Mouse (Mus musculus) limb, embryonic 10.5 days (tissue): Measurements from ENCODE around the gene Foxc1. TPM values are rescaled to one million over a fixed set of nuclear protein-coding genes. Genes with fewer than 3 reads are reported as not detected.

ENCODE experiments used
- DNase-seq: peaks from one replicate; pipeline ENCODE4 v3.0.0-alpha.2; 2017; ENCODE audit warnings: low spot score
- H3K27ac ChIP-seq: fragments of 300-500 bp; sonication (generic); 2 replicates; pipeline ENCODE4 v1.5.1; 2016; ENCODE audit warnings: mild to moderate bottlenecking
- H3K27me3 ChIP-seq: fragments of 300-500 bp; sonication (generic); 2 replicates; pipeline ENCODE4 v1.6.1; 2016; ENCODE audit warnings: low read depth, mild to moderate bottlenecking; ENCODE audit not compliant: poor library complexity, severe bottlenecking
- H3K36me3 ChIP-seq: fragments of 300-500 bp; sonication (generic); 2 replicates; pipeline ENCODE4 v1.6.1; 2016; ENCODE audit warnings: mild to moderate bottlenecking, moderate library complexity
- H3K4me1 ChIP-seq: fragments of 300-500 bp; sonication (generic); 2 replicates; pipeline ENCODE4 v1.6.1; 2016
- H3K4me3 ChIP-seq: fragments of 300-500 bp; sonication (generic); 2 replicates; pipeline ENCODE4 v1.5.1; 2016; ENCODE audit warnings: mild to moderate bottlenecking, moderate library complexity
- H3K9me3 ChIP-seq: fragments of 300-500 bp; sonication (generic); replicated peaks from 2 replicates; pipeline ENCODE4 v1.6.1; 2016; ENCODE audit warnings: mild to moderate bottlenecking
- WGBS: fragments of 180-500 bp; shearing (Covaris S2); methylation state at CpG from one replicate; pipeline ENCODE4 v1.1.7; 2016; 5-methylcytosine and 5-hydroxymethylcytosine counted together
- polyA plus RNA-seq: library from polyadenylated mRNA; unstranded; fragments of >200 nt; fragmentation: Nextera tagmentation; extraction: Ambion mirVana; gene quantifications from 2 replicates; pipeline ENCODE4 v1.2.1, GENCODE M21; 2016

The Foxc1 gene
- polyA plus RNA-seq, 1 experiment from 2014 or later = 1.8 TPM

DNA sequence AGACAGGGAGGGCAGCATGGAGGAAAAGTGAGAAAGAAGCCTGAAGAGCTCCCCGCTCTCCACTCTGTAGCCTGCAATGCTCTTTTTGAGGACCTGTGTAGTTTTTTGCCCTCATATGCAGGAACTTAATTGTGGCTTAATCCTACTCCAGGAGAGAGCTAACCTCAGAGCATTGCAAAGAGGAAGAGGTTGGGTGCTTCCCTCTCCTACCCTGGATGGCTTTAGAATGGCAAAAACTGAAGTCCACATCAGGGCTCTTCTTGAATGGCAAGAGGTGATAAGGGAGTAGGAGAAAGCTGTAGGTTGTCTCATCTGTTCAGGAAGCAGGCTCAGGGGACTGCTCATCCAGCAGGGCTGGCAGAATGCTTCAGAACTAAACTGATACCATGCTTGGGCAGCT lies 18.7 kb downstream of the Foxc1 start:
- no peak overlapping the region for H3K27ac ChIP-seq
- no peaks in the 10 kb centered on the region for H3K9me3 ChIP-seq
- WGBS = 96% methylated on average over 1 of the region's 1 CpGs
- H3K36me3 ChIP-seq = no peaks in the 10 kb centered on the region
- no peak for DNase-seq
- H3K4me1 ChIP-seq = peaks cover 54% of the 10 kb centered on the region
- no peak overlapping the region for H3K4me3 ChIP-seq
- peaks cover 81% of the 10 kb centered on the region for H3K27me3 ChIP-seq

DNA sequence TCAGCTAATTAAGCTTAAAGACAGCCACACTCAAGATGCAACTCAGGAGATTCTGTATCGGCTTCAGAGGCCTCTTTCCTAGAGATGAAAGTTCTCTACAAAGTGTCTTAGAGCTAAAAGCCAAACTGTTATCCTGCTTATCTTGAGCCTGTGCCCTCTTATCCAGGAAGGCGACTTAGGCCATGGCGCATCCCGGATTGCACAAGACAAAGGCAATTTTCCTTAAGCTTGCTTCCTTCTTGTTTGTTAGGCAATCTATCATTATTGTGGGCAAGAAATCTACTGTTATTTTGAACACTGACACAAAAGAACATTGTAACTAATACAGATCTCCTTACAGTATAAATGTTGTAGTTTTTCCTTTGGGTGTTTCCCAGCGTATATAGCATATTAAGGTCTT lies 20.7 kb downstream of the Foxc1 start:
- Histone ChIP-seq H3K4me1 (peaks cover 40% of the 10 kb centered on the region), H3K9me3 (no peaks in the 10 kb centered on the region), H3K27me3 (peaks cover 85% of the 10 kb centered on the region), H3K27ac (no peak overlapping the region), H3K4me3 (no peak overlapping the region), H3K36me3 (no peaks in the 10 kb centered on the region)
- 80% methylated on average over 5 of the region's 5 CpGs for WGBS
- no peak for DNase-seq

DNA sequence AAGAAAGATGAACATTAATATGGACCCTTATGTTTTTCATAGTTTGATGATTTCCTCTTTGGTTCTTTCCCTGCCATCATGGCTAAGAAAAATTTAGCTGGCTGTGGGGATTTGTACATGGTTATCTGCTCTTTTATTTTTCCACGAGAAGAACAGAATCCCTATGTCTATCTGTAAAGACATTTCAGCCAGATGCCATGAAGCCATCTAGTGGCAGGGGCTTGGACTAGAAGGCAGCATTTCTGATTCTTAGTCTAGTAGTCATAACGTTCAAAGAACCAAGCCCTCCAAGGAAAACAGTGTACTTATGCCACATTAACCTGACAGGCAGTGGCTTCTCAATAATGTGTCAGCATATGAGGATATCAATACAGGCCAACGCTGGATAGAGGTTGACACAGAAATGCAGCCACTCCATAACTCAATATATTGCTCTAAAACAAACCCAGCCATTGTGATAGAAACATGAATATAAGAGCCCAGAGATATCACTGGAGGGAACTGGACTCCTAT lies 21.4 kb downstream of the Foxc1 start:
- peaks cover 32% of the 10 kb centered on the region for H3K4me1 ChIP-seq
- 69% methylated on average over 3 of the region's 3 CpGs for whole genome bisulfite sequencing
- no peak overlapping the region for H3K27ac ChIP-seq
- no peak for DNase-seq
- no peaks in the 10 kb centered on the region for H3K9me3 ChIP-seq
- peaks cover 85% of the 10 kb centered on the region for H3K27me3 ChIP-seq
- no peaks in the 10 kb centered on the region for H3K36me3 ChIP-seq
- H3K4me3 ChIP-seq = no peak overlapping the region

DNA sequence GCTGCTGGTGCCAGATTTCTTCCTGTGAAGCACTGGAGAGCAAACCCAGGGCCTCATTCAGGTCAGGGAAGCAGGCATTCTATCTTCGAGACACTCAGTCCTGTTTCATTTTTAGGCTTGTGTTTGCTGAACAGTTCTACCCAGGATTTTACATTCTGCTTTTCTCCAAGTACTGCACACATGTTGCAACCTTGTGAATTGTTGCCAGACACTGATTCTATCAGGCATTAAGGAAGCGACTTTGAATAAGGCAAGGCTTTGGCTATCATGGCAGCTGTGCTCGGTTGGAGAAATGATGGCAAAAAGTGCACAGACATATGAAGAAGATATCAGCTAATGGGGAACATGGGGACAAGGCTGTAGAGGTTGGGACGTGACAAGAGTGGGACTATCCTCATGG lies 22.0 kb downstream of the Foxc1 start:
- Histone ChIP-seq H3K9me3 (no peaks in the 10 kb centered on the region), H3K27me3 (peaks cover 90% of the 10 kb centered on the region), H3K36me3 (no peaks in the 10 kb centered on the region), H3K4me3 (no peak overlapping the region), H3K27ac (no peak overlapping the region), H3K4me1 (peaks cover 28% of the 10 kb centered on the region)
- 91% methylated on average over 4 of the region's 4 CpGs for WGBS
- no peak for DNase-seq

DNA sequence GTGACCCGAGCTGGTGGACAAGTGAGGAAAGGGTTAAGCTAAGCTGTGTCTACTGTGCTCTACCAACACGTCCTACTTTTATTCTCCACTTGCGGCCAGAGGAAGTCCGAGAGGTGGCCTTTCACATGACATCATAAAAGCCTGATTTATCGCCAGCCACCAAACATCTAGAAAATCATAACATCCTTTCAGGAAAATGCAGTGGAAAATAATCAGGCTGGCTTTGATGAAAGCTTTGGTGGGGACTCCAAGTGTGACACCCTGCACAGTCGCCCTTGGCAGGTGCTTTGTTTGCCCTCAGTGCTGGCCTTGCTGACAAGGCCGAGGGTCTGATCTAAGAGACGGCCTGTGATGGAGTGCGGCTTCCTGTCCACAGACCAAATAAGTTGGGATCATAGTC lies 23.9 kb downstream of the Foxc1 start:
- Histone ChIP-seq H3K4me3 (no peak overlapping the region), H3K4me1 (peaks cover 10% of the 10 kb centered on the region), H3K9me3 (no peaks in the 10 kb centered on the region), H3K27ac (no peak overlapping the region), H3K27me3 (peaks cover 93% of the 10 kb centered on the region), H3K36me3 (no peaks in the 10 kb centered on the region)
- 60% methylated on average over 9 of the region's 9 CpGs for WGBS
- DNase-seq = no peak

DNA sequence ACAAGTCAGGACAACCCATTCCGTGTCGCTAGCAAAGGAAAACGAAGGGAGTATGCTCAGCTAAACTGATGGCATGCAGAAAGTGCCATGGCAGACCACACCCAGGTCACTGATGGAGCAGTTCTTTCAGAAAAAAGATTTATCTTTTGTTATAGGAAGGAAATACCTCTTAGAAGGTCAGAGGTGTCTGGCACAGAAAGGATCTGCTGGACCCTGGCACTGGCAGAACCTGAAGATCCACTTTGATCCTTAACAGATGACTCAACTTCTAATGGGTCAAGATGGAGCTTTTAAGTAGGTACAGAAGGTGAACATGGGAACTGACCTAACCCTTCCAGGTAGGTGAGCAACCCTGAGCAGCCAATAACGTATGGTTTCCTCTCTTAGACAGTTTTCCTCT lies 29.4 kb downstream of the Foxc1 start:
- H3K27ac ChIP-seq = no peak overlapping the region
- H3K9me3 ChIP-seq = no peaks in the 10 kb centered on the region
- peaks cover 82% of the 10 kb centered on the region for H3K27me3 ChIP-seq
- DNase-seq = no peak
- H3K4me1 ChIP-seq = peaks cover 5% of the 10 kb centered on the region
- 87% methylated on average over 4 of the region's 4 CpGs for WGBS
- H3K4me3 ChIP-seq = no peak overlapping the region
- no peaks in the 10 kb centered on the region for H3K36me3 ChIP-seq

DNA sequence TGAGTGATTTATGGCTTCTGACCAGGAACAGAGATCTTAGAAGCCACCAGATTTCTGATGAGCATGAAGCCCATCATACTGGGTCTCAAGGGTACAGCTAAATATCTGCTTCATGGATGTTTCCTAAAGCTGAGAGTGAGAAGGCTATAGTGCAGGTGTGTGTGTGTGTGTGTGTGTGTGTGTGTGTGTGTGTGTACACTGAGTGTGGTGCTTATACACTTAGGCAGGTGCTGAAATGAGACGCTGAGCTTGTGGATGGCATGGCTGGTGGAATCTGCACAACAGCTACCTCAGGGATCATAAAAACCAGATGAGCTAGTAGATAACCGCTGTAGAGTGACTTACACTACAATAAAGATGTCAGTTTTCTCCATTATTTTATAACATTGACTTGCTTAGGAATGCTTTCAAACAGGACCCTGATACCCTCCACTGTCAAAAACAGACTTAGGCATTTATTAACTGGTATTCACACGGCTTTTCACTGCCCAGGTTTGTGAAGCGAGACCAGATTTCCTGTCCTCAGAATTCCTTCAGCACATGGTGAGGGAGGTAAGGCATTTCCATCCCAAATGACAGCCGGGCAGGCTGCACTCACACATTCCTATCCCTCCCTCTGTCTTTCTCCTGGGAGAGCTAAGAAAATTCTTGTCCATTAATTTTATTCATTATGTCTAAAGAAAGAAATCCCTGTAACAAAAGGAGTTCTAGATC lies 43.0 kb downstream of the Foxc1 start:
- no peak for DNase-seq
- no peak overlapping the region for H3K4me3 ChIP-seq
- H3K9me3 ChIP-seq = no peaks in the 10 kb centered on the region
- no peaks in the 10 kb centered on the region for H3K36me3 ChIP-seq
- H3K4me1 ChIP-seq = peaks cover 31% of the 10 kb centered on the region
- H3K27me3 ChIP-seq = peaks cover 73% of the 10 kb centered on the region
- 24% methylated on average over 5 of the region's 5 CpGs for WGBS
- H3K27ac ChIP-seq = no peak overlapping the region

DNA sequence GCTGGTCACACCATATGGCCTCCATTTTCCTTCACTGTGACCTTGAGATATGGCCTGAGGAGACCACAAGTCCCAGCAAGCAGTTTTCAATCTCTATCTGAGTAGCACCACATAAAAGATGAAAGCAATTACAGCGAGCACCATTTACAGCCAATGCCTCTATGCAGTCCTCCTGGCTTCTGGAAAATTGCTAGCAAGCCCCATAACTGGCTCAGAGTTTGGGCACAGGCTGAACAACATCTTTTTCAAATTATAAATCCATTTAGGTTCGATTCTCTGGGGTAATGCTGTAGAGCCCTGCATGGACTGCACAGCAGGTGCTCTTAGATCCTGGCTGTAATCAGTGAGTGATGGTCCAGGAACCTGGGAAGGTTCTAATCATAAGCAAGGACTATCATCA lies 47.1 kb downstream of the Foxc1 start:
- Histone ChIP-seq H3K9me3 (no peaks in the 10 kb centered on the region), H3K27ac (no peak overlapping the region), H3K4me3 (no peak overlapping the region), H3K36me3 (no peaks in the 10 kb centered on the region), H3K4me1 (peaks cover 41% of the 10 kb centered on the region), H3K27me3 (peaks cover 81% of the 10 kb centered on the region)
- 13% methylated on average over 2 of the region's 2 CpGs for WGBS
- peak; percentile 51 for DNase-seq

DNA sequence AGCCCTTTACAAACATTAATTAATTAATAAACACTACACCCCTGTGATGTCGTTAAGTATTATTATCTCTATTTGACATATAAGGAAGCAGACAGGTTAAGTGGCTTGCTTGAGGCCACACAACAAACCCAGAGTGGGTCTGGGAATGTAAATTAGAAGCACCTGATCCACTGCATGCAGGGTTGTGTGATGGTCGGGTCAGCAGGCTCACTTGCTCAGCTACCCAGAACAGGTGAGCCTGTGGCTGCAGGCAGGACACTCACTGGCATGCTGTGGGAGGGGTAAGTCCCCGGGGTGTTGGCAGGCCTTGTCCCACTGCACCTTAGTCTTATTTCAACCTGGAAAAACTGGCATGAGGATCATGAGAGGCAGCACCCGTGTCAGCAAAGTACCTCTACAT lies 47.6 kb downstream of the Foxc1 start:
- Histone ChIP-seq H3K36me3 (no peaks in the 10 kb centered on the region), H3K9me3 (no peaks in the 10 kb centered on the region), H3K4me3 (no peak overlapping the region), H3K4me1 (peaks cover 40% of the 10 kb centered on the region), H3K27ac (no peak overlapping the region), H3K27me3 (peaks cover 79% of the 10 kb centered on the region)
- peak; percentile 65 for DNase-seq
- WGBS = 43% methylated on average over 4 of the region's 4 CpGs

DNA sequence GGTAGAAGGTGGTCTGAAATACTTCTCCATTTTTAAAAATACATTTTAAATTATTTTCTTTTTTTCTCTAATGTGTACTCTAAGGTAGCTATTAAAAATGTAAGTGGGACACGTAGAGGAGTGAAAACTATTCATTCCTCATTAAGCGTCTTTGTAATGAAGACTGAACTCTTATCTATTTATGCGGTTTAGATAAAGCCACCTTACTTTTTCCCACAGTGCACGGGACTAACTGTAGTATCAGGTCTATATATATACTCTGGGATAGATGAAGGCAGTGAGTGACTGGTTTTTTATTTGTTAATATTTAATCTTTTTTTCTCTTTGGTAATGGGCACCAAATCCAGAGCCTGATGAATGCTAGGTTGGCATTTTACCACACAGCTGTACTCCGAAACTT lies 53.8 kb downstream of the Foxc1 start:
- no peak overlapping the region for H3K27ac ChIP-seq
- H3K36me3 ChIP-seq = no peaks in the 10 kb centered on the region
- peaks cover 91% of the 10 kb centered on the region for H3K27me3 ChIP-seq
- no peak overlapping the region for H3K4me3 ChIP-seq
- peaks cover 17% of the 10 kb centered on the region for H3K4me1 ChIP-seq
- no peak for DNase-seq
- H3K9me3 ChIP-seq = no peaks in the 10 kb centered on the region
- WGBS = 92% methylated on average over 5 of the region's 5 CpGs

Other genes starting within 250 kb of the Foxc1 start
- gene A530084C06Rik, start 247.3 kb upstream of the Foxc1 start, polyA plus RNA-seq = not detected in 2 replicates
- gene Foxf2, start 180.8 kb upstream of the Foxc1 start, polyA plus RNA-seq = 0.44 and 0.75 TPM in 2 replicates